Mouse (Mus musculus): ENCODE measurements around the gene Serinc4. TPM values are rescaled to one million over a fixed set of nuclear protein-coding genes. Genes with fewer than 3 reads are reported as not detected.

The Serinc4 gene
- polyA plus RNA-seq, 1 experiment from 2014 or later, result 0.32 TPM

GRCm38 (mm10) chr2:121444178-121444577 is 12.4 kb downstream of the Serinc4 start, which contains the start of gene Ell3:
Gene Ell3, minus strand, starts transcription at chr2:121444278.
- ATAC-seq (ENCODE audit: low read depth) (no peak), DNase-seq (ENCODE audit: low spot score) (no peak)
- peak within 1 kb of the TSS; percentile 86 for H3K4me2 ChIP-seq (ENCODE audit: low read depth, low read length)
- H3K4me1 ChIP-seq (ENCODE audit: control insufficient read depth, insufficient read depth, low read length), result peaks cover 20% of the 10 kb centered on the region
- no peaks in the 10 kb centered on the region for H3K27me3 ChIP-seq (replicated peaks; ENCODE audit: control insufficient read depth, insufficient read depth, low read length)
- WGBS, result 91% methylated on average over 1 of the region's 1 CpGs
- no peaks in the 10 kb centered on the region for H3K9me3 ChIP-seq (ENCODE audit: control insufficient read depth, low read length)
- peak within 1 kb of the TSS; percentile 47 for H3K4me3 ChIP-seq (ENCODE audit: low read depth, low read length)
- no peak within 1 kb of the TSS for H3K27ac ChIP-seq (replicated peaks; ENCODE audit: low read depth, low read length)
- peak within 1 kb of the TSS; percentile 59; the same call in 1 of the 2 replicates for H3K9ac ChIP-seq (ENCODE audit: low read depth, low read length)
- peaks cover 7% of the 10 kb centered on the region; the same call in 1 of the 2 replicates for H3K36me3 ChIP-seq (ENCODE audit: control insufficient read depth, insufficient read depth, low read length)

DNA sequence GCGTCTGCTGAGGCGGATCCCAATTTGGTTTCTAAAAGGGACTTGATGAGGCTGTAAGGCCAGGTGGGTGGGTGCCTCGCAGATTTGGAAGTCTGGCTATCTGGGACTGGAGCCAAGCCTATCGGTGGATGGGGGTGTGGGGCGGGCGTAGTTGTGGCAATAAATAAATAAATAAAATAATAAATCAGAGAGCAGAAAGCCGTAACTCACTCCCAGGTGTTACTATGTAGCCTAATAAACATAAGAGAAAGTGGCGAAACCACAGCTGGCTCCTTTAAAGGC is 13.6 kb downstream of the Serinc4 start:
- Histone ChIP-seq H3K4me1 (ENCODE audit: control insufficient read depth, insufficient read depth, low read length) (peaks cover 18% of the 10 kb centered on the region), H3K27ac (replicated peaks; ENCODE audit: low read depth, low read length) (no peak overlapping the region), H3K9ac (ENCODE audit: low read depth, low read length) (peak overlapping the region; percentile 59), H3K36me3 (ENCODE audit: control insufficient read depth, insufficient read depth, low read length) (peaks cover 18% of the 10 kb centered on the region), H3K4me2 (ENCODE audit: low read depth, low read length) (peak overlapping the region; percentile 86), H3K27me3 (replicated peaks; ENCODE audit: control insufficient read depth, insufficient read depth, low read length) (no peaks in the 10 kb centered on the region), H3K4me3 (ENCODE audit: low read depth, low read length) (peak overlapping the region; percentile 47), H3K9me3 (ENCODE audit: control insufficient read depth, low read length) (no peaks in the 10 kb centered on the region)
- ATAC-seq (ENCODE audit: low read depth) (no peak), DNase-seq (ENCODE audit: low spot score) (no peak)
- WGBS, result 17% methylated on average over 8 of the region's 8 CpGs

DNA sequence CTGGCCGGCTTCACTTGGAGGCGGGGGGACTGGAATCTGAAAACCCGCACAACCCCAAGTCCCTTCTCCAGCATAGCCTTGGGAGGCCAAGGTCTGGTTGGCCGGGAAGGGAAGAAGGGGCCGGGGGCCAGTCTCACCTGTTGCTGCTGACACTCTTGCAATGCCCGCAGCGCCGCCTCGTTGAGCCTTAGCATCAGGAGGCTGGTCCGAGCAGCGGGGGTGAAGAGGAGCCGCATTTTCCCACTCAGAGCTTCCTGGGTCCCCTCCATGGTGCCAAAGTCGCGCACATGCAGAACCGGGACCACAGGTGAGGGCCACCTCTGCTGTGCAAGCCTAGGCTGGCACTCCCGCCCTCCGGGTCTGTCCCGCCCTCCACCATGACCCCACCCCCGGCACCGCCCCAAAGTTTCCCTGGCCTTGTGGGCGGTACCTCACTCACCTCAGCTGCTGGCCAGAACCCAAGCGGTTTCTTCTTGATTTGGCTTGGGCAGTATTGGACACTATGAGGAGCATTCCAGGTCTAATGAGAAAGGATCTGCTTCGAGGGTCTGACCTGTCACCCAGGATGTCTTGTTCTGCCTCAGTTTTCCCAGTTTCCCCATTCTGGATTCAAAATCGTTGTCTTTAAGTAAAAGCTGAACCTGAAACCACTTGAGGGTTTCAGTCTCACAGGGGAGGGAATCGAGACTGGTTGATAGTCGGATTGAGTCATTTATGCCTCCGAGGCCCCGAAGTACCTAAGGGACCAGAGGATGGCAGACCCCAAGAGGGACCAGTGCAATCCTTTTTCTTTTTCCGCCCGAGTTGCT is 14.1 kb downstream of the Serinc4 start:
- H3K27ac ChIP-seq (replicated peaks; ENCODE audit: low read depth, low read length), result no peak overlapping the region
- peaks cover 15% of the 10 kb centered on the region for H3K4me1 ChIP-seq (ENCODE audit: control insufficient read depth, insufficient read depth, low read length)
- H3K9me3 ChIP-seq (ENCODE audit: control insufficient read depth, low read length), result no peaks in the 10 kb centered on the region
- peak overlapping the region; percentile 86 for H3K4me2 ChIP-seq (ENCODE audit: low read depth, low read length)
- ATAC-seq (ENCODE audit: low read depth) (peak; percentile 82), DNase-seq (ENCODE audit: low spot score) (peak; percentile 65)
- peak overlapping the region; percentile 47 for H3K4me3 ChIP-seq (ENCODE audit: low read depth, low read length)
- peaks cover 24% of the 10 kb centered on the region for H3K36me3 ChIP-seq (ENCODE audit: control insufficient read depth, insufficient read depth, low read length)
- 2% methylated on average over 26 of the region's 30 CpGs for WGBS
- H3K9ac ChIP-seq (ENCODE audit: low read depth, low read length), result peak overlapping the region; percentile 59
- no peaks in the 10 kb centered on the region for H3K27me3 ChIP-seq (replicated peaks; ENCODE audit: control insufficient read depth, insufficient read depth, low read length)

GRCm38 (mm10) chr2:121441800-121442199 is 14.8 kb downstream of the Serinc4 start:
- Histone ChIP-seq H3K9ac (ENCODE audit: low read depth, low read length) (peak overlapping the region; percentile 59), H3K36me3 (ENCODE audit: control insufficient read depth, insufficient read depth, low read length) (peaks cover 30% of the 10 kb centered on the region), H3K4me2 (ENCODE audit: low read depth, low read length) (peak overlapping the region; percentile 86), H3K9me3 (ENCODE audit: control insufficient read depth, low read length) (no peaks in the 10 kb centered on the region), H3K27ac (replicated peaks; ENCODE audit: low read depth, low read length) (no peak overlapping the region), H3K27me3 (replicated peaks; ENCODE audit: control insufficient read depth, insufficient read depth, low read length) (no peaks in the 10 kb centered on the region), H3K4me1 (ENCODE audit: control insufficient read depth, insufficient read depth, low read length) (peaks cover 15% of the 10 kb centered on the region), H3K4me3 (ENCODE audit: low read depth, low read length) (peak overlapping the region; percentile 47)
- ATAC-seq (ENCODE audit: low read depth) (peak; percentile 61; the same call in 1 of the 2 replicates), DNase-seq (ENCODE audit: low spot score) (peak; percentile 74)
- WGBS, result 11% methylated on average over 11 of the region's 11 CpGs

- peaks cover 37% of the 10 kb centered on the region for H3K36me3 ChIP-seq (ENCODE audit: control insufficient read depth, insufficient read depth, low read length)
- H3K4me2 ChIP-seq (ENCODE audit: low read depth, low read length), result no peak overlapping the region
- WGBS, result 66% methylated on average over 5 of the region's 5 CpGs
- H3K9ac ChIP-seq (ENCODE audit: low read depth, low read length), result no peak overlapping the region; the same call in 1 of the 2 replicates
- H3K4me3 ChIP-seq (ENCODE audit: low read depth, low read length), result no peak overlapping the region
- DNase-seq (ENCODE audit: low spot score), result no peak
- no peaks in the 10 kb centered on the region for H3K9me3 ChIP-seq (ENCODE audit: control insufficient read depth, low read length)
- no peaks in the 10 kb centered on the region for H3K27me3 ChIP-seq (replicated peaks; ENCODE audit: control insufficient read depth, insufficient read depth, low read length)
- ATAC-seq (ENCODE audit: low read depth), result no peak
- H3K27ac ChIP-seq (replicated peaks; ENCODE audit: low read depth, low read length), result no peak overlapping the region
- H3K4me1 ChIP-seq (ENCODE audit: control insufficient read depth, insufficient read depth, low read length), result peaks cover 15% of the 10 kb centered on the region
These were observed 15.6 kb downstream of the Serinc4 start for GRCm38 (mm10) chr2:121440834-121441605.

DNA sequence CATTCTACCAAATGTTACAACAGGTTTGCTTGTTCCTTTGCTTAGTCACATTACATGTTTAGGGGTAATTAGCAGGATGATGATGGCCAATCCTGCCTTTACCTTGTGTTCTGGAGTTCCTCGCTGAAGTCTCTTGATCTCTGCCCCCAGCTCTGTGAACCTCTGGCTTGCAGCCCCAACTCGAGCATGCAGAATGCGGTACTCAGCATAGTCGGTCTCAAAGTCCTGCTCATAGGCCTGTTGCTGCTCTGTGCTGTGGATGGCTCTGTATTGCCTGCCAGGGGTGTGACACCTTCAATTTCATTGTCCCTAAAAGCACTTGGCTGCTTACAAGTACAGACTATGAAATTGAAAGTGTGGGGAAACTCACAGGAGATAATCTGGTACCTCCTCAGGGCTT is 16.8 kb downstream of the Serinc4 start:
- 68% methylated on average over 4 of the region's 4 CpGs for WGBS
- Histone ChIP-seq H3K4me2 (ENCODE audit: low read depth, low read length) (no peak overlapping the region), H3K27me3 (replicated peaks; ENCODE audit: control insufficient read depth, insufficient read depth, low read length) (no peaks in the 10 kb centered on the region), H3K9me3 (ENCODE audit: control insufficient read depth, low read length) (no peaks in the 10 kb centered on the region), H3K27ac (replicated peaks; ENCODE audit: low read depth, low read length) (no peak overlapping the region), H3K4me1 (ENCODE audit: control insufficient read depth, insufficient read depth, low read length) (peaks cover 15% of the 10 kb centered on the region), H3K36me3 (ENCODE audit: control insufficient read depth, insufficient read depth, low read length) (peaks cover 49% of the 10 kb centered on the region), H3K4me3 (ENCODE audit: low read depth, low read length) (no peak overlapping the region), H3K9ac (ENCODE audit: low read depth, low read length) (no peak overlapping the region)
- DNase-seq (ENCODE audit: low spot score), result no peak
- ATAC-seq (ENCODE audit: low read depth), result no peak

DNA sequence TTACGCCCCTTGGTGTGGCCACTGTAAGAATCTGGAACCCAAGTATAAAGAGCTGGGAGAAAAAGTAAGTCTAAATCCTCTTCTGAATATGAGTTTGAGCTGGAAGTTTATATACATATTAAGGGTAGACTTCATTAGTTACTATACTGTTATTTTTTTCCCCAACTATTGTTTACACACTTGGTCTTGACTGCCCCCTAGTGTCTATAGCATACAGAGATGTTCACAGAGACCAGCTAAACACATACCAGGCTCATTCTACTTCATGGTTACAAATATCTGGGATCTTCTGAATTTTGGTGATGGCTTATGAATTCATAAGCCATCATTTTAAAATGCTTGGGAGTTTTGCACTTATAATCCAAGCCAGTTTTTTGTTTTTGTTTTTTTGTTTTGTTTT is 21.7 kb downstream of the Serinc4 start:
- H3K4me1 ChIP-seq (ENCODE audit: control insufficient read depth, insufficient read depth, low read length), result no peaks in the 10 kb centered on the region
- 100% methylated on average over 1 of the region's 1 CpGs for WGBS
- peak; percentile 27 for DNase-seq (ENCODE audit: low spot score)
- ATAC-seq (ENCODE audit: low read depth), result no peak
- peaks cover 98% of the 10 kb centered on the region for H3K36me3 ChIP-seq (ENCODE audit: control insufficient read depth, insufficient read depth, low read length)
- H3K27ac ChIP-seq (replicated peaks; ENCODE audit: low read depth, low read length), result no peak overlapping the region
- no peaks in the 10 kb centered on the region for H3K27me3 ChIP-seq (replicated peaks; ENCODE audit: control insufficient read depth, insufficient read depth, low read length)
- no peak overlapping the region for H3K4me2 ChIP-seq (ENCODE audit: low read depth, low read length)
- no peak overlapping the region for H3K9ac ChIP-seq (ENCODE audit: low read depth, low read length)
- no peak overlapping the region for H3K4me3 ChIP-seq (ENCODE audit: low read depth, low read length)
- H3K9me3 ChIP-seq (ENCODE audit: control insufficient read depth, low read length), result no peaks in the 10 kb centered on the region

GRCm38 (mm10) chr2:121425890-121426289 is 30.7 kb downstream of the Serinc4 start:
- H3K36me3 ChIP-seq (ENCODE audit: control insufficient read depth, insufficient read depth, low read length), result peaks cover 95% of the 10 kb centered on the region
- ATAC-seq (ENCODE audit: low read depth), result no peak
- 89% methylated on average over 2 of the region's 2 CpGs for WGBS

More at GRCm38 (mm10) chr2:121425890-121426289, 30.7 kb downstream of the Serinc4 start:
- DNase-seq (ENCODE audit: low spot score), result no peak
- H3K4me3 ChIP-seq (ENCODE audit: low read depth, low read length), result no peak overlapping the region
- no peak overlapping the region for H3K9ac ChIP-seq (ENCODE audit: low read depth, low read length)
- no peaks in the 10 kb centered on the region for H3K9me3 ChIP-seq (ENCODE audit: control insufficient read depth, low read length)
- H3K27me3 ChIP-seq (replicated peaks; ENCODE audit: control insufficient read depth, insufficient read depth, low read length), result no peaks in the 10 kb centered on the region
- H3K4me2 ChIP-seq (ENCODE audit: low read depth, low read length), result no peak overlapping the region
- no peaks in the 10 kb centered on the region for H3K4me1 ChIP-seq (ENCODE audit: control insufficient read depth, insufficient read depth, low read length)
- H3K27ac ChIP-seq (replicated peaks; ENCODE audit: low read depth, low read length), result no peak overlapping the region

Data from embryonic facial prominence, embryonic 14.5 days (tissue).